Mouse (Mus musculus) adrenal gland, postnatal 36 days (tissue): ENCODE data around the gene Olfr984. TPM values are rescaled to one million over a fixed set of nuclear protein-coding genes. Genes with fewer than 3 reads are reported as not detected.

Experiments used
- DNase-seq, 2 experiments: peaks; one replicate each; pipeline ENCODE4 v3.0.0; 2021; ENCODE audit warnings: mixed read lengths in 1 of 2
- long read RNA-seq, 2 experiments: library from polyadenylated mRNA; stranded (forward); transcript quantifications; one replicate each; pipeline ENCODE4 v2.0.0; 2021; ENCODE audit warnings: borderline sequencing depth in 2 of 2
- total RNA-seq, 2 experiments: library from RNA; stranded (reverse); gene quantifications; 2 replicates each; pipeline ENCODE4 v1.2.3; 2021

Gene Olfr984
- total RNA-seq, result not detected
- long read RNA-seq, experiment 1, result 0 reads
- long read RNA-seq, experiment 2, result 0 reads

GRCm38 (mm10) chr9:40114106-40114505 is at the start of gene Olfr984:
Gene Olfr984 (minus strand): TSS chr9:40114206.
- DNase-seq, result no peak

DNA sequence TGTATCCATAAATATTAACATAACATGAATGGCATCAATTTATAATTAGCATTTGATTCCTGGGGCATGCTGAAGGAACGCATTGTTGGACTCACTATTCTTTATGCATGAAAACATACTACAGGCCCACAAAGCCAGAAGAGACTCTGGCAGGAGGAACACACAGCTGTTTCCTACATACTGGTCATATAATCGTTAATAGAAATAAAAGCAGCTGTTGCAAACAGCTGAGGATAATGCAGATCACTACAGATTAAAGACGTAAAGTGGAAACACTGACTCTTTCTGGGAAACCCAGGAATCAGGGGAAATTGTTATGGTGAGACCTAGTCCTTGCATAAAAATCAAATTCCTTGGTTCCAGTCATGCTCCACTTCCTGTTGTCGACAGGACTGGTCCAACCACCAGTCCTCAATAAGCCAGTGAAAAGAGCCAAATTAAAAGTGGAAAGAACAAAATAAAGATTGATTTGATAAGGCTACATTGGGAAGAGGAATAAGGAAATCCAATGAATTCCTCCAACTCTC is 41.2 kb upstream of the Olfr984 start:
- DNase-seq, result no peak

DNA sequence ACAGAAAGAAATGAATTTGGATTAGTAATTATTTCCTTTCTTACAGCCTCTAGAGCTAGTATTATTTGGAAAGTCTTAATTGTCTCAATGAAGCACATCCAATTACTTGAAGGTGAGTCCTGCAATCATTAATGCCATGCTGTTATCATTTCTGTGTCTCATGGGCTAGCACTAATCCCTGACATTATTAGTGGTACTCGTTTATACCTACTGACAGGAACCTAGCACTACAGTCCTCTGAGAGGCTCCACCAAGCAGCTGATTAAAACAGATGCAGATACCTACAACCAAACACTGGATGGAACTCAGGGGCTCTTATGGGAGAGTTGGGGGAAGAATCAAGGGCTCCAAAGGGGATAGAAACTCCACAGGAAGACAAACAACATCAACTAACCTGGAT is 27.5 kb upstream of the Olfr984 start:
- no peak for DNase-seq

DNA sequence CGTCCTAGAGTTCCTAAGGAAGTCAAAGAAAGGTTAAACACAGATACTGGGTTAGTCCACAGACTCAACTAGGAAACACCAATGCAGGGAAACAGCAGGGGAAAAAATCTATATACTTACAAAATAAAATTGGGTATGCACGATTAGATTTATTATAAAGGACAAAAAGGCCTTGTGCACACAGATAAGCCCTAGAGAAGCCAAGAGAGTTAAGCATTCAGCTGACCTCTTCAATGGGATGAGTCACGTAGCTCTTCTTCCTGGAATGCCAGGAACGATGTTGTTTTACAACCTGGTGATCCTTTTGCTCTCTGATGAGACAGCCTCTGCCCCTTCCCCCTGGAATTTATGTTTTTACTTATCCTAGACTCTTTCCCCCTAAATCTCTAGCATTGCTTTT is 25.5 kb upstream of the Olfr984 start:
- DNase-seq, result peak in 1 of 2 experiments; percentile 9

DNA sequence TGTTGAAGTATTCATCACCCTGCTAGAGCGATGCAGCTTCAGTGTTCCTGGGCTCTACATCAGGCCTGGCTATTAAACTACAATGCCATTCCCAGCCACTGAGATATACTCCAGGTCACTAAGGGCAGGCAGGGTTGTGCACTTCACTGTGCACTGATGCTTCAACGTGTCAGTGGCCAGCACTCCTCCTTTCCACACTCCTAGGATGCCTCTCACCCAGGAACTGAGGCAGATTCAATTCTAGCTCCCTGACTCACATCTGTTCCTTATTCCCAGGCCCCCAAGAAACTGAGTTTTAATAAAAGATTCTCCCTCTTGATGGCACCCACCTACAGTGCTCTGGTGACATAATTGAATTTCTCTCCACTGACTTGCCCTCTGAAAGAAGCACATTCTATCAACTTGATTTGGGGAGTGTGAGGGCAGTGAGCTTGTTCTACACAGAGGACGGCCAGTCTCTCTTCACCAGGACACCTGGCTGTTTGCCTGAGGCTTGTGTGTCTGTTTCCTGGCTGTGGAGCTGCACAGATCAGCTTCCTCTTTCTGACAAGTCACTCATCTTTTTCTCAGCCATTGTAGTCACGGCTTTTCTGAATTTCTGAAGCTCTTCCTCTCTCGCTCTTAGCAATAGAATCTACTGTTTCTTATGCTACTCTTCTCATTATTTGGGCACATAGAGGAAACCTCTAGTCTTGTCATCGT is 23.1 kb upstream of the Olfr984 start:
- no peak for DNase-seq

- peak; percentile 28 to 34 for DNase-seq
Observed at GRCm38 (mm10) chr9:40130556-40130955, 16.6 kb upstream of the Olfr984 start.

- no peak for DNase-seq
Observed at GRCm38 (mm10) chr9:40130084-40130483, 16.1 kb upstream of the Olfr984 start, which contains the start of gene Olfr985. Gene Olfr985 (minus strand): TSS chr9:40130184.

- no peak for DNase-seq
Observed at GRCm38 (mm10) chr9:40117287-40117659, 3.3 kb upstream of the Olfr984 start.

- peak; percentile 50 to 68 for DNase-seq
Observed at GRCm38 (mm10) chr9:40116645-40117286, 2.8 kb upstream of the Olfr984 start.

- DNase-seq, result peak in 1 of 2 experiments; percentile 2
Observed at GRCm38 (mm10) chr9:40094769-40095168, 19.2 kb downstream of the Olfr984 start.

DNA sequence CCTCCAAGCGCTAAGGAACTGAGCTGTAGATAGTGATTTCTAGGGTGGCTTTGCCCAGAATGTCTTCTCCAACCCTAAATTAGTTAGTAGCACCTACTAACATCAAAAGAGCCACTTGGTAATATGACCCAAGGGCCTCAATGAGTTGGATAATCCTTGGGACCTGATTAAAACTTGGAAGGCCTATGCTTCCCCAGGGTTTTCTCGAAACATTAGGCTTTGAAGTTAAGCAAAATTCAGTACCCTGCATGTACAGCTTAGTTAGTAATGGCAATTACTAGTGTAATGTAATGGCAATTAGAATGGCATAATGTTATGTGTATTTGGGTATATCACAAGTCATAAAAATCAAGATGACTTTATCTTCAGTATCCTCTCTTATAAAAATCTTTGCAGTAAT is 20.5 kb downstream of the Olfr984 start, which contains the start of gene Olfr983:
Gene Olfr983, minus strand, starts transcription at position 101 of the 400 bp plus-strand sequence.
- no peak for DNase-seq

- no peak for DNase-seq
Observed at GRCm38 (mm10) chr9:40073529-40073928, 40.5 kb downstream of the Olfr984 start, which contains the start of gene Olfr982. Gene Olfr982 (plus strand): TSS chr9:40073829.

- no peak for DNase-seq
Observed at GRCm38 (mm10) chr9:40050138-40050537, 63.9 kb downstream of the Olfr984 start.

Other genes starting within 250 kb of the Olfr984 start
- gene Olfr972, start 247.8 kb downstream of the Olfr984 start, total RNA-seq, result not detected
- gene Olfr229, start 206.9 kb downstream of the Olfr984 start, total RNA-seq, result not detected
- not detected for gene Olfr974, start 176.7 kb downstream of the Olfr984 start, total RNA-seq
- not detected for gene Olfr975, start 162.2 kb downstream of the Olfr984 start, total RNA-seq
- gene Olfr976, start 153.1 kb downstream of the Olfr984 start, total RNA-seq, result not detected
- not detected for gene Olfr978, start 122.1 kb downstream of the Olfr984 start, total RNA-seq
- not detected for gene Olfr979, start 110.7 kb downstream of the Olfr984 start, total RNA-seq
- not detected for gene Olfr980, start 104.6 kb downstream of the Olfr984 start, total RNA-seq
- gene Olfr981, start 92.7 kb downstream of the Olfr984 start, total RNA-seq, result not detected
- not detected for gene Olfr982, start 40.4 kb downstream of the Olfr984 start, total RNA-seq
- gene Olfr983, start 20.6 kb downstream of the Olfr984 start, total RNA-seq, result not detected
- gene Olfr985, start 16.0 kb upstream of the Olfr984 start, total RNA-seq, result not detected
- not detected for gene Tmem225, start 33.9 kb upstream of the Olfr984 start, total RNA-seq
- not detected for gene Olfr986, start 66.7 kb upstream of the Olfr984 start, total RNA-seq
- 1 to 10 TPM; 5.6 to 6.2 TPM for gene Zfp202, start 78.1 kb upstream of the Olfr984 start, total RNA-seq
- gene Scn3b, start 155.0 kb upstream of the Olfr984 start, total RNA-seq, result 1 to 10 TPM; 6.2 to 7.5 TPM